28 mouse cellular contexts compared by ENCODE assay signal in genomic region chr4:48656530-48656929, GRCm38 (mm10). TPM values are rescaled to one million over a fixed set of nuclear protein-coding genes. Genes with fewer than 3 reads are reported as not detected.
"Had no signal": no experiment of that assay in that cellular context is flagged by ENCODE, and none has a peak within 500 bp of the region (broad histone marks: within the 10 kb centered on the region; RNA-seq: fewer than 3 reads in every experiment).

No protein-coding gene starts in this region.

- H3K27me3 ChIP-seq: heart, embryonic 12.5 days; hindbrain, embryonic 13.5 days; hindbrain, embryonic 15.5 days; kidney, embryonic 15.5 days; limb, embryonic 13.5 days; limb, embryonic 15.5 days; liver, embryonic 12.5 days had no signal

- H3K9me3 ChIP-seq: heart, embryonic 10.5 days; heart, embryonic 12.5 days; hindbrain, embryonic 13.5 days; hindbrain, embryonic 15.5 days; kidney, embryonic 15.5 days; limb, embryonic 13.5 days; limb, embryonic 15.5 days; liver, embryonic 12.5 days had no signal

- H3K4me1 ChIP-seq: heart, embryonic 10.5 days; heart, embryonic 12.5 days; kidney, embryonic 15.5 days; limb, embryonic 15.5 days; liver, embryonic 12.5 days had no signal

- ATAC-seq: hindbrain, postnatal 0 days; intestine, embryonic 16.5 days; liver, embryonic 12.5 days had no signal

- H3K4me3 ChIP-seq: heart, embryonic 10.5 days; heart, embryonic 12.5 days; hindbrain, embryonic 13.5 days; hindbrain, embryonic 15.5 days; kidney, embryonic 15.5 days; limb, embryonic 13.5 days; limb, embryonic 15.5 days; liver, embryonic 12.5 days had no signal

- H3K27ac ChIP-seq: heart, embryonic 10.5 days; hindbrain, embryonic 13.5 days; hindbrain, embryonic 15.5 days; hindbrain, postnatal 0 days; kidney, embryonic 15.5 days; kidney, postnatal 0 days; limb, embryonic 13.5 days; limb, embryonic 15.5 days; liver, embryonic 12.5 days; liver, embryonic 14.5 days had no signal

- DNase-seq: gastrocnemius, postnatal 14 days; gastrocnemius, postnatal 36 days; heart, adult 18-20 months; heart, postnatal 10 days; heart, postnatal 36 days; kidney, adult 11 months; kidney, adult 2 months; kidney, adult 9 months; kidney, postnatal 14 days; kidney, postnatal 36 days; layer of hippocampus, adult 9-11 months; layer of hippocampus, postnatal 36 days; left cerebral cortex, postnatal 4 days had no signal

- H3K4me2 ChIP-seq: heart, embryonic 12.5 days; hindbrain, embryonic 13.5 days; hindbrain, embryonic 15.5 days; kidney, embryonic 15.5 days; limb, embryonic 13.5 days; limb, embryonic 15.5 days; liver, embryonic 12.5 days had no signal

- H3K9ac ChIP-seq: heart, embryonic 12.5 days; hindbrain, embryonic 13.5 days; hindbrain, embryonic 15.5 days; kidney, embryonic 15.5 days; limb, embryonic 13.5 days; limb, embryonic 15.5 days; liver, embryonic 12.5 days; liver, embryonic 14.5 days had no signal

RNA-seq across cellular contexts. Expression of gene Cavin4, which starts 6.8 kb away (rescaled TPM):
- total RNA-seq: hematopoietic stem cell, adult 5-6 weeks; liver, adult 2 months had no signal
- polyA plus RNA-seq: large intestine, adult 2 months; liver, adult 2 months had no signal
